Mouse (Mus musculus): Measurements from ENCODE around the gene Opn1sw. TPM values are rescaled to one million over a fixed set of nuclear protein-coding genes. Genes with fewer than 3 reads are reported as not detected.
"Not testable (repeated sequence)": the region's sequence is repeated elsewhere in the genome, so short reads cannot be mapped to it uniquely, and the experiment has no call there.

Gene Opn1sw
- polyA plus RNA-seq, 1 experiment from 2014 or later: 0.29 TPM

DNA sequence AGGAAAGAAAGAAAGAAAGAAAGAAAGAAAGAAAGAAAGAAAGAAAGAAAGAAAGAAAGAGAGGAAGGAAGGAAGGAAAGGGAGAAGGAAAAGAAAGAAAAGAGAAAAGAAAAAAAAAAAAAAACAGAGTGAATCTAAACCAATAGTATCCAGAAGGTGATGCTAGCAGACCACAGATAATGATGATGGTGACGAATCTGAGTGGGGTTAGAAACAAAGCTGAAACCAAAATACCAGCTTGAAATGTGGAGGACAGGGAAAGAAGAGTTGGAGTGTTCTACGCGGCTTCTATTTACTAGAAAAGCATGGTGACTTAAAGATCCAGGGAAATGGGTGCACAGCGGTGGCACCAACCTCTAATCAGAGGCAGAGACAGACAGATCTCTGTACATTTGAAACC lies 3.5 kb upstream of the Opn1sw start:
- H3K4me1 ChIP-seq (replicated peaks): peaks cover 14% of the 10 kb centered on the region
- 66% methylated on average over 4 of the region's 4 CpGs for WGBS
- no peaks in the 10 kb centered on the region for H3K9me3 ChIP-seq
- H3K27me3 ChIP-seq (replicated peaks): peaks cover 11% of the 10 kb centered on the region
- no peak overlapping the region for H3K4me3 ChIP-seq (replicated peaks)
- ATAC-seq: no peak
- no peak overlapping the region for H3K27ac ChIP-seq
- H3K36me3 ChIP-seq: no peaks in the 10 kb centered on the region
- no peak overlapping the region for H3K4me2 ChIP-seq (replicated peaks)
- no peak overlapping the region for H3K9ac ChIP-seq

- not testable (repeated sequence) for H3K27ac ChIP-seq; H3K9ac ChIP-seq; H3K4me2 ChIP-seq (replicated peaks); H3K36me3 ChIP-seq; ATAC-seq; H3K4me3 ChIP-seq (replicated peaks); H3K9me3 ChIP-seq
- Histone ChIP-seq H3K4me1 (replicated peaks) (peaks cover 11% of the 10 kb centered on the region), H3K27me3 (replicated peaks) (peaks cover 11% of the 10 kb centered on the region; the same call in 1 of the 2 replicates)
- WGBS: 69% methylated on average over 8 of the region's 8 CpGs
These were observed 3.0 kb upstream of the Opn1sw start for GRCm38 (mm10) chr6:29391241-29391640.

GRCm38 (mm10) chr6:29390500-29390899 lies 2.2 kb upstream of the Opn1sw start:
- H3K4me1 ChIP-seq (replicated peaks); H3K27ac ChIP-seq; H3K4me3 ChIP-seq (replicated peaks); H3K9me3 ChIP-seq; H3K36me3 ChIP-seq; H3K4me2 ChIP-seq (replicated peaks); H3K9ac ChIP-seq; ATAC-seq: not testable (repeated sequence)
- peaks cover 11% of the 10 kb centered on the region; the same call in 1 of the 2 replicates for H3K27me3 ChIP-seq (replicated peaks)
- WGBS: 62% methylated on average over 1 of the region's 1 CpGs

GRCm38 (mm10) chr6:29389425-29389824 lies 1.2 kb upstream of the Opn1sw start:
- WGBS: 49% methylated on average over 9 of the region's 9 CpGs

GRCm38 (mm10) chr6:29388606-29389080 lies 375 bp upstream of the Opn1sw start:
- H3K4me1 ChIP-seq (replicated peaks): peaks cover 7% of the 10 kb centered on the region; the same call in 1 of the 2 replicates
- no peaks in the 10 kb centered on the region for H3K9me3 ChIP-seq
- 0 out of 2 replicates have a peak overlapping the region, but pooled peaks have one; percentile 6 for H3K27ac ChIP-seq
- peak; percentile 90 for ATAC-seq
- H3K36me3 ChIP-seq: no peaks in the 10 kb centered on the region
- 14% methylated on average over 11 of the region's 11 CpGs for WGBS
- H3K4me2 ChIP-seq (replicated peaks): peak overlapping the region; percentile 42
- no peaks in the 10 kb centered on the region for H3K27me3 ChIP-seq (replicated peaks)
- H3K4me3 ChIP-seq (replicated peaks): peak overlapping the region; percentile 24
- H3K9ac ChIP-seq: no peak overlapping the region

More at GRCm38 (mm10) chr6:29389425-29389824, 1.2 kb upstream of the Opn1sw start:
- H3K27me3 ChIP-seq (replicated peaks): peaks cover 2% of the 10 kb centered on the region; the same call in 1 of the 2 replicates
- no peaks in the 10 kb centered on the region for H3K36me3 ChIP-seq
- peaks cover 7% of the 10 kb centered on the region; the same call in 1 of the 2 replicates for H3K4me1 ChIP-seq (replicated peaks)
- no peak overlapping the region for H3K27ac ChIP-seq
- no peaks in the 10 kb centered on the region for H3K9me3 ChIP-seq
- no peak overlapping the region for H3K4me3 ChIP-seq (replicated peaks)
- ATAC-seq: no peak
- no peak overlapping the region for H3K9ac ChIP-seq
- no peak overlapping the region for H3K4me2 ChIP-seq (replicated peaks)

DNA sequence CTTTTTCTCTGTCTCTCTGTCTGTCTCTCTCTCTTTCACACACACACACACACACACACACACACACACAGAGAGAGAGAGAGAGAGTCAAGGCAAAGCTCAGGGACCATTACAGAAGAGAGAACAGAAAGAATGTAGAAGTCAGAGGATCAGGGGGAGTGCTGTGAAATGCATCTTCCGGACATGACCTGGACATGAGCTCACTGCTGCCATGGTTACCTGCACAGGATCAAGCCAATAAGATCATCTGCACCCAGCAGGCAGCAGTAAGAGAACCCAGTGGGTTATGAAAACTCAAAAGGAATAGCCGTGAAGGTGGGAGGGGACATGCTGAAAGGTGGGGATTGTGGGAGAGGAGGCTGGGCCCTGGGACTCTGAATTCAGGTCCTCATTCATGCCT lies 5.8 kb downstream of the Opn1sw start:
- no peaks in the 10 kb centered on the region; the same call in 1 of the 2 replicates for H3K36me3 ChIP-seq
- H3K9me3 ChIP-seq: no peaks in the 10 kb centered on the region
- no peak for ATAC-seq
- 53% methylated on average over 2 of the region's 2 CpGs for WGBS
- H3K27ac ChIP-seq: no peak overlapping the region
- H3K4me3 ChIP-seq (replicated peaks): no peak overlapping the region
- 0 out of 2 replicates have a peak, but pooled peaks cover under 1% of the 10 kb centered on the region for H3K4me1 ChIP-seq (replicated peaks)
- H3K4me2 ChIP-seq (replicated peaks): no peak overlapping the region
- H3K27me3 ChIP-seq (replicated peaks): no peaks in the 10 kb centered on the region
- no peak overlapping the region for H3K9ac ChIP-seq

DNA sequence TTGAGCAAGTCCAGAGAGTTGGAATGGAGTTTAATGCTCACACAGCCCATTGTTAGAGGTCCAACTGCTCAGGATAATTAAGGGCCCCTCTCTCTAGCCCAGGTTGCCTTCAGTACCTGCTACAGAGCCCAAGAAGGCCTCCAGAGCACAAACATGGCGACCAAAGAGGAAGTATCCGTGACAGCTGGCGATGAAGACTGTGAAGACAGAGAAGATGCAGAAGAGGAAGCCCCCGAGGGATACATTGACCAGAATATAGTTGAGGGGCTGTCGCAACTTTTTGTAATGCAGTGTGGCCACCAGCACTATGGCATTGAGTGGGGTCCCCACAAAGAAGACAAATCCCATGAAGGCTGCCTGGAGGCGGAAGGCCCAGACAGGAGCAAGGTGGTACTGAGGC lies 8.3 kb downstream of the Opn1sw start:
- Histone ChIP-seq H3K4me2 (replicated peaks) (no peak overlapping the region), H3K27ac (no peak overlapping the region), H3K36me3 (peaks cover 7% of the 10 kb centered on the region), H3K4me3 (replicated peaks) (no peak overlapping the region), H3K9me3 (no peaks in the 10 kb centered on the region), H3K4me1 (replicated peaks) (no peaks in the 10 kb centered on the region), H3K27me3 (replicated peaks) (no peaks in the 10 kb centered on the region), H3K9ac (no peak overlapping the region)
- WGBS: 91% methylated on average over 6 of the region's 6 CpGs
- ATAC-seq: no peak

- no peak for ATAC-seq
- Histone ChIP-seq H3K9me3 (no peaks in the 10 kb centered on the region), H3K4me3 (replicated peaks) (no peak overlapping the region), H3K4me1 (replicated peaks) (no peaks in the 10 kb centered on the region), H3K27ac (no peak overlapping the region), H3K27me3 (replicated peaks) (no peaks in the 10 kb centered on the region), H3K4me2 (replicated peaks) (no peak overlapping the region), H3K9ac (no peak overlapping the region), H3K36me3 (peaks cover 10% of the 10 kb centered on the region)
- WGBS: 92% methylated on average over 10 of the region's 10 CpGs
These were observed 9.6 kb downstream of the Opn1sw start for GRCm38 (mm10) chr6:29378678-29379077.

DNA sequence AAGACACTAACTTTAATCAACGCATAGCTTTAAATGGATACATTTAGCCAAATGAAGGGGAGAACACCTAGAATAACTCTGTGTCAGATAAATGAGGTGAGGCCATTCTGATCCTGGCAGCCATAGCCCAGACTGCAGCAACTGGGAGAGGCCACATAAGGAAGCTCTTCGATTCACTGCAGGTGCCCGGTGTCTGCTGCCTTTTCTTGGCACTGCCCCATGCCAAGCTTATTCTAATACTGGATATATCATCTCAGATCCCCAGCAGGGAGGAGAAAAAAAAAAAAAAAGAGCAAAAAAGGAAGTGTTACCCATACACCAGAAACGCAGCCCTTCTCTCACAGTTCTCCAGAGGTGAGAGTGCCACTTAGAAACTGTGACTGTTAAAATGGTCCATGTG lies 10.9 kb downstream of the Opn1sw start:
- WGBS: 94% methylated on average over 4 of the region's 4 CpGs
- Histone ChIP-seq H3K9ac (no peak overlapping the region), H3K4me1 (replicated peaks) (no peaks in the 10 kb centered on the region), H3K27ac (no peak overlapping the region), H3K4me2 (replicated peaks) (no peak overlapping the region), H3K27me3 (replicated peaks) (no peaks in the 10 kb centered on the region), H3K9me3 (no peaks in the 10 kb centered on the region), H3K4me3 (replicated peaks) (no peak overlapping the region), H3K36me3 (peaks cover 19% of the 10 kb centered on the region)
- ATAC-seq: no peak

DNA sequence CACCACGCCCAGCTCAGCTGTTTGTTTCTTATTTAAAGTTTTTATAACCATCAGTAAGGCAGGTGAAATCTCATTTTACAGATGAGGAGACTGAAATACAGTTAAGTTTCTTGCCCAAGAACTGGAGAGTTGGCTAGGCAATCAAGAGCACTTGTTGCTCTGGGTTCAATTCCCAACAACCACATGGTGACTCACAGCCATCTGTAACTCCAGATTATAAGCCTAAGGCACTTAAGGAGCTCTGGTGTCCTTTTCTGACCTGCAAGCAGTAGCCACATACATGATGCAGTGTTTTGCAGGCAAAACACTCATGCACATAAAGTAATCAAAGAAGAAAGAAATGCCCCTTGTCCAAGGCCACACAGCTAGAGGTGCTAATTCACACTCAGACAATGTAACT lies 23.0 kb downstream of the Opn1sw start:
- H3K4me2 ChIP-seq (replicated peaks): no peak overlapping the region
- no peak overlapping the region for H3K4me3 ChIP-seq (replicated peaks)
- H3K27ac ChIP-seq: no peak overlapping the region
- no peak for ATAC-seq
- no peaks in the 10 kb centered on the region for H3K4me1 ChIP-seq (replicated peaks)
- no peaks in the 10 kb centered on the region for H3K27me3 ChIP-seq (replicated peaks)
- peaks cover 19% of the 10 kb centered on the region for H3K36me3 ChIP-seq
- H3K9ac ChIP-seq: no peak overlapping the region
- 89% methylated on average over 1 of the region's 1 CpGs for WGBS
- H3K9me3 ChIP-seq: no peaks in the 10 kb centered on the region

DNA sequence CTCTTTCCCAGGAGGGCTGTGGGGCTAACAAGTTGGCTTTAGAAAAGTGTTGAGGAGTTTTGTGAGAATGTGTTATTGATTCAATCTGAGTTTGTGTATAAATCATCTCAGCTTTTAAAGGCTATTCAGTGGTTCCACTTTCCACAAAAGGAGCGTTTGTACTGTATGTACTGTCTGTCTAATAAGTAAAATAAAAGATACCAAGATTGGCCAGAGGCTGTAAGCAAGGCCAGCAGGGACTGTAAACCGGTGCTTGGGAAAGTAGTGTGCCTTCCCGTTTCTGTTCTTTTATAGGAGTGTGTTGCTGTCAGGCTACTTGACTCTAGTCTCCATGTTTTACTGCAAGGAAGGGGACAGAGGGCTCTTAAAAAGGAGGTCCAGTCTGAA lies 25.1 kb downstream of the Opn1sw start:
- Histone ChIP-seq H3K9ac (no peak overlapping the region), H3K4me3 (replicated peaks) (no peak overlapping the region), H3K9me3 (no peaks in the 10 kb centered on the region), H3K4me2 (replicated peaks) (no peak overlapping the region), H3K36me3 (peaks cover 19% of the 10 kb centered on the region), H3K4me1 (replicated peaks) (no peaks in the 10 kb centered on the region), H3K27me3 (replicated peaks) (no peaks in the 10 kb centered on the region), H3K27ac (no peak overlapping the region)
- WGBS: 75% methylated on average over 3 of the region's 3 CpGs
- ATAC-seq: no peak

- Histone ChIP-seq H3K4me3 (replicated peaks) (no peak overlapping the region), H3K4me2 (replicated peaks) (no peak overlapping the region), H3K27ac (no peak overlapping the region), H3K9ac (no peak overlapping the region), H3K27me3 (replicated peaks) (no peaks in the 10 kb centered on the region), H3K4me1 (replicated peaks) (no peaks in the 10 kb centered on the region), H3K9me3 (no peaks in the 10 kb centered on the region), H3K36me3 (peaks cover 19% of the 10 kb centered on the region)
- 61% methylated on average over 7 of the region's 7 CpGs for WGBS
- ATAC-seq: no peak
These were observed 25.8 kb downstream of the Opn1sw start for GRCm38 (mm10) chr6:29362246-29363128.

GRCm38 (mm10) chr6:29360211-29360610 lies 28.1 kb downstream of the Opn1sw start:
- WGBS: 83% methylated on average over 6 of the region's 6 CpGs
- no peak overlapping the region for H3K4me2 ChIP-seq (replicated peaks)
- no peaks in the 10 kb centered on the region for H3K9me3 ChIP-seq
- H3K9ac ChIP-seq: no peak overlapping the region
- no peak for ATAC-seq
- no peaks in the 10 kb centered on the region for H3K27me3 ChIP-seq (replicated peaks)
- peaks cover 6% of the 10 kb centered on the region; the same call in 1 of the 2 replicates for H3K36me3 ChIP-seq
- H3K4me3 ChIP-seq (replicated peaks): no peak overlapping the region
- no peaks in the 10 kb centered on the region for H3K4me1 ChIP-seq (replicated peaks)
- H3K27ac ChIP-seq: no peak overlapping the region
